Mouse (Mus musculus): ENCODE data around the gene Txnrd1. TPM values are rescaled to one million over a fixed set of nuclear protein-coding genes. Genes with fewer than 3 reads are reported as not detected.

Txnrd1 gene
- polyA plus RNA-seq, 1 experiment from 2014 or later = 163 TPM

DNA sequence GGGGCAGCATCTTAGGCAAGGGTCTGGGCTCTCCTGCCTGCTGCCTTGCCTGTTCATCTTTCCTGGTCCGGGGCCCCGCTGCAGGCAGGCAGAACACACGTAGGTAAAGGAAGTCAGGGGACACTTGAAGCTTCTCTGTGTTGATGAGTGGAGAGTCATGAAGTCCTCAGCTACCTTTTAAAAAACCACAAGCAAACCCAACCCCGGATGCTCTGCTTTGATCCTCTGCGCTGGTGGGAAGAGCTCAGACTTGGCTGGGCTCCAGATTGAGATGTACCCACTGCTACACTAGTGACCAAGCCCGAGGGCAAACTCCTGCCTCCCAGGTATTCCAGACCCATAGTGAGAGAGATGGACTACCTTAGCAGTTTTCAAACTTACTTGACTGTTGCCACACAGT, 53.6 kb downstream of the Txnrd1 start:
- Histone ChIP-seq H3K36me3 (ENCODE audit: insufficient read depth) (peaks cover 95% of the 10 kb centered on the region), H3K27me3 (ENCODE audit: insufficient read depth, low read length) (no peaks in the 10 kb centered on the region), H3K4me2 (no peak overlapping the region), H3K27ac (ENCODE audit: low read depth) (no peak overlapping the region), H3K4me1 (ENCODE audit: insufficient read depth) (no peaks in the 10 kb centered on the region), H3K9me3 (ENCODE audit: low read depth, low read length) (no peaks in the 10 kb centered on the region), H3K9ac (no peak overlapping the region), H3K4me3 (ENCODE audit: low read depth, low read length) (no peak overlapping the region)
- ATAC-seq (ENCODE audit: insufficient read depth) = no peak
- TF ChIP-seq CTCF (IDR thresholded peaks at IDR 0.05; ENCODE audit: low read depth) = no peak
- 86% methylated on average over 6 of the region's 6 CpGs for WGBS
- no peak for DNase-seq

DNA sequence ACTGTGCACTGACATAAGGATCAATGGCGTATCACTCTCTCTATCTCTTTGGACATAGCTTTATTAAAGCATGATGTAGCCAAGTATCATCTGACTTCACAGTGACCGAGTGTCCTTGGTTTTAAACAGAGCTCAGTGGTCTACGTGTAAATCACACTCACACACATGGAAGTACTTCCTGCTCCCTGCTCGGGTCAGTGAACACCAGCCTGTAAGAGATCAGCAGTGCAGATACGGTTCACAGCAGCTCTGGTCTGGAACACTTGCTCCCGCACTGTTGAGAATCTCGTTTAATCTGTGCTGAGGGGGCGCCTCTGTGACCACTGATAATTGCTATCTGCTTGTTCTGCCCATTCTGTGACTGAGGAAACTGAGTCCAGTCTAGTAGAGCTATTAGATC, 54.8 kb downstream of the Txnrd1 start:
- no peak for TF ChIP-seq CTCF (IDR thresholded peaks at IDR 0.05; ENCODE audit: low read depth)
- H3K4me3 ChIP-seq (ENCODE audit: low read depth, low read length) = no peak overlapping the region
- DNase-seq (no peak), ATAC-seq (ENCODE audit: insufficient read depth) (no peak)
- H3K36me3 ChIP-seq (ENCODE audit: insufficient read depth) = peaks cover 94% of the 10 kb centered on the region
- H3K9me3 ChIP-seq (ENCODE audit: low read depth, low read length) = no peaks in the 10 kb centered on the region
- no peaks in the 10 kb centered on the region for H3K4me1 ChIP-seq (ENCODE audit: insufficient read depth)
- 81% methylated on average over 8 of the region's 8 CpGs for WGBS
- no peaks in the 10 kb centered on the region for H3K27me3 ChIP-seq (ENCODE audit: insufficient read depth, low read length)
- H3K27ac ChIP-seq (ENCODE audit: low read depth) = no peak overlapping the region
- H3K9ac ChIP-seq = no peak overlapping the region
- no peak overlapping the region for H3K4me2 ChIP-seq

- H3K27me3 ChIP-seq (ENCODE audit: insufficient read depth, low read length) = no peaks in the 10 kb centered on the region
- no peak overlapping the region for H3K27ac ChIP-seq (ENCODE audit: low read depth)
- H3K9ac ChIP-seq = no peak overlapping the region
- no peak overlapping the region for H3K4me3 ChIP-seq (ENCODE audit: low read depth, low read length)
- WGBS = 44% methylated on average over 9 of the region's 9 CpGs
- no peaks in the 10 kb centered on the region for H3K4me1 ChIP-seq (ENCODE audit: insufficient read depth)
- TF ChIP-seq CTCF (IDR thresholded peaks at IDR 0.05; ENCODE audit: low read depth) = no peak
- no peak overlapping the region for H3K4me2 ChIP-seq
- ATAC-seq (ENCODE audit: insufficient read depth) (peak; percentile 78; the same call in 1 of the 2 replicates), DNase-seq (peak; percentile 91)
- H3K9me3 ChIP-seq (ENCODE audit: low read depth, low read length) = no peaks in the 10 kb centered on the region
- H3K36me3 ChIP-seq (ENCODE audit: insufficient read depth) = peaks cover 94% of the 10 kb centered on the region
These were observed 55.8 kb downstream of the Txnrd1 start for GRCm38 (mm10) chr10:82889447-82889973.

- no peaks in the 10 kb centered on the region for H3K4me1 ChIP-seq (ENCODE audit: insufficient read depth)
- WGBS = 64% methylated on average over 2 of the region's 2 CpGs
- no peak for ATAC-seq (ENCODE audit: insufficient read depth)
- H3K9ac ChIP-seq = no peak overlapping the region
- no peak for DNase-seq
- no peak overlapping the region for H3K4me3 ChIP-seq (ENCODE audit: low read depth, low read length)
- H3K27me3 ChIP-seq (ENCODE audit: insufficient read depth, low read length) = no peaks in the 10 kb centered on the region
- no peak overlapping the region for H3K27ac ChIP-seq (ENCODE audit: low read depth)
- H3K36me3 ChIP-seq (ENCODE audit: insufficient read depth) = peaks cover 94% of the 10 kb centered on the region
- H3K9me3 ChIP-seq (ENCODE audit: low read depth, low read length) = no peaks in the 10 kb centered on the region
- H3K4me2 ChIP-seq = no peak overlapping the region
- TF ChIP-seq CTCF (IDR thresholded peaks at IDR 0.05; ENCODE audit: low read depth) = no peak
These were observed 57.2 kb downstream of the Txnrd1 start for GRCm38 (mm10) chr10:82890936-82891335.

DNA sequence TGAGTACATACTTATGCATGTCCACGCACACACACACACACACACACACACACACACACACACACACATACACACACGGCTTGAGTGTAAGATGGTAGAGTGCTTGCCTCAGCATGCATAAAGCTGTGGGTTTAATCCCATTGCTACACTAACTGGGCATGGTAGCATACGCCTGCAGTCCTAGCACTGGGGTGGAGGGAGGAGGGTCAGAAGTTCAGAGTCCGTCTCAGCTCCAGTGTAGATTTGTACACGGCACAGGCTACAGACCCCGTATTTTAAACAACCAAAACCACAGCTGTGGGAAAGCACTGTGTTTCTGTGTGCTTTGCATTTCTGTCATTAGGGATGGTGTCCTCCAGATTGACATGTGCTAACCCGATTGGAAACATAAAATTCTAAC, 57.7 kb downstream of the Txnrd1 start:
- Histone ChIP-seq H3K4me3 (ENCODE audit: low read depth, low read length) (no peak overlapping the region), H3K9ac (no peak overlapping the region), H3K27me3 (ENCODE audit: insufficient read depth, low read length) (no peaks in the 10 kb centered on the region), H3K4me1 (ENCODE audit: insufficient read depth) (no peaks in the 10 kb centered on the region), H3K9me3 (ENCODE audit: low read depth, low read length) (no peaks in the 10 kb centered on the region), H3K36me3 (ENCODE audit: insufficient read depth) (peaks cover 94% of the 10 kb centered on the region), H3K27ac (ENCODE audit: low read depth) (no peak overlapping the region), H3K4me2 (no peak overlapping the region)
- ATAC-seq (ENCODE audit: insufficient read depth) (no peak), DNase-seq (no peak)
- no peak for TF ChIP-seq CTCF (IDR thresholded peaks at IDR 0.05; ENCODE audit: low read depth)
- WGBS = 72% methylated on average over 7 of the region's 7 CpGs

- Histone ChIP-seq H3K4me3 (ENCODE audit: low read depth, low read length) (no peak overlapping the region), H3K27ac (ENCODE audit: low read depth) (no peak overlapping the region), H3K9ac (no peak overlapping the region), H3K27me3 (ENCODE audit: insufficient read depth, low read length) (no peaks in the 10 kb centered on the region), H3K4me2 (no peak overlapping the region), H3K36me3 (ENCODE audit: insufficient read depth) (peaks cover 94% of the 10 kb centered on the region), H3K9me3 (ENCODE audit: low read depth, low read length) (no peaks in the 10 kb centered on the region), H3K4me1 (ENCODE audit: insufficient read depth) (no peaks in the 10 kb centered on the region)
- ATAC-seq (ENCODE audit: insufficient read depth) = no peak
- TF ChIP-seq CTCF (IDR thresholded peaks at IDR 0.05; ENCODE audit: low read depth) = no peak
- DNase-seq = no peak
- 87% methylated on average over 9 of the region's 9 CpGs for WGBS
These were observed 58.8 kb downstream of the Txnrd1 start for GRCm38 (mm10) chr10:82892442-82893055.

DNA sequence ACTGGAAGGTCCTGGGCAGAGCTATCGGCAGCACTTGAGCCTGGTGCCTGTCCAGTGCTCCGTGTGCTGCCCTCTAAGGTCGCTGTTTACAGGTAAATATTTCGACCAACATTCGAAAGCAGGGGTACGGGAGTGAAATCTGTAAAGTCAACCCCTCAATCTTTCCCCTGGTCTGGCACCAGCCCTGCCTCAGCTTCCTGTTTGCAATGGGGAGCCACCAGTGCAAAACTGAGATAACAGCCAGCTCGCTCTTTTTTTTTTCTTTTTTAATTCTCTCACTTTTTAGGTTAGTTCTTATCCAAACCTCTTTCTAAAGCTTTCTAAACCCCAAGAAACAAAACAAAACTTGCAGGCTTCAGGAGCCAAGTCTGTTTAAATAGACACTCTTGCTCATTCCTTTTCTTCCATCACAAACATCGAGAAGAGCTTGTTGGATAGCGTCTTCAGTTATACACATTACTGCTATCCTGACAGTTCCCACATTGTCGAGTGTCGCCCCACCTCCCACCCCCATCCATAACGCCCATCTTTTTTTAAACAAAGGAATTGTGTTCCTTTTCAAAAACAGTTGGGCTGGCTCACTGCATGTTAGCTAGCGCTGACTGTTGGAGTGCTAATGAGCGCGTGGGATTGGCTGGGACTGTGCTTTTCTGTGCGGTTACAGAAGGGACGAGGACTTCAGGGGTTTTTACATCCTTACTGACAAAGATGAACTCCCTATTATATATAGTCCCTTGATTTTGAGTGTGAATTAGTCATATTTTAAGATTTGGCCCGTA, 60.3 kb downstream of the Txnrd1 start:
- Histone ChIP-seq H3K9me3 (ENCODE audit: low read depth, low read length) (no peaks in the 10 kb centered on the region), H3K4me2 (no peak overlapping the region), H3K4me3 (ENCODE audit: low read depth, low read length) (no peak overlapping the region), H3K36me3 (ENCODE audit: insufficient read depth) (peaks cover 88% of the 10 kb centered on the region), H3K27me3 (ENCODE audit: insufficient read depth, low read length) (no peaks in the 10 kb centered on the region), H3K9ac (no peak overlapping the region), H3K27ac (ENCODE audit: low read depth) (no peak overlapping the region), H3K4me1 (ENCODE audit: insufficient read depth) (no peaks in the 10 kb centered on the region)
- peak; percentile 37 for DNase-seq
- no peak for ATAC-seq (ENCODE audit: insufficient read depth)
- 64% methylated on average over 18 of the region's 18 CpGs for WGBS
- TF ChIP-seq CTCF (IDR thresholded peaks at IDR 0.05; ENCODE audit: low read depth) = no peak

Data from lung, embryonic 14.5 days (tissue).